Mouse (Mus musculus): ENCODE data around the gene Gnb3.

GRCm38 (mm10) chr6:124862406-124863124, 22.5 kb upstream of the Gnb3 start:
- no peak for TF ChIP-seq EP300 (IDR thresholded peaks at IDR 0.05; ENCODE audit: low read depth)
- TF ChIP-seq CTCF (IDR thresholded peaks at IDR 0.05; ENCODE audit: low read depth): no peak
